Mouse (Mus musculus): ENCODE data around the gene Pak3. TPM values are rescaled to one million over a fixed set of nuclear protein-coding genes. Genes with fewer than 3 reads are reported as not detected.
A peak's percentile ranks its signal among the peaks of the same experiment; 100 is the strongest.

Gene Pak3
- total RNA-seq, 2 experiments from 2014 or later = 0.05 to 0.08 TPM

DNA sequence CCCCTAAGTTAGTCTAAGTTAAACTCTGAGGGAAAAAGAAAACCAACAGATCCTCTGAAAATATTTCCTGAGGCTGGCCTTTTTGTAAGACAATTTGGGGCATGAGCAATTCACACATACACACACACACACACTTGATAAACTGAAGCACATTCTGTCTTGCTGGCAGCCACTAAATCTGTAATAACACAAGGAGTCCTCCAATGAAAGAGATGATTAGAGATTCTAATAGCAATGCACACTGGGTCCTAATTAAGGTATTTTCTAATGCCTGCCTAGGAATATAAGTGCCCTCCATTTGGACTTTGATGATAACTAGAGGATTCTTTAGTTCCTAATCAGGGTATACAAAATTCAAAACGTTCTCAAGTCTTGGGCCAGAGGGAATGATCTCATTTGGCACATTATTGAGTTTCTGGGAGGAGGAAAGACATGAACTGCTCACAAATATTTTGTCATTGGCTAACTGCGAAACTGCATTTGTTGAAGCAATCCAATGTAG, 62.1 kb downstream of the Pak3 start:
- Histone ChIP-seq H3K4me3 (no peak overlapping the region), H3K27ac (no peak overlapping the region)
- no peak for DNase-seq
- TF ChIP-seq CTCF (IDR thresholded peaks at IDR 0.05) = no peak
- intact Hi-C loops (cut with DNase I) = no loop called here

DNA sequence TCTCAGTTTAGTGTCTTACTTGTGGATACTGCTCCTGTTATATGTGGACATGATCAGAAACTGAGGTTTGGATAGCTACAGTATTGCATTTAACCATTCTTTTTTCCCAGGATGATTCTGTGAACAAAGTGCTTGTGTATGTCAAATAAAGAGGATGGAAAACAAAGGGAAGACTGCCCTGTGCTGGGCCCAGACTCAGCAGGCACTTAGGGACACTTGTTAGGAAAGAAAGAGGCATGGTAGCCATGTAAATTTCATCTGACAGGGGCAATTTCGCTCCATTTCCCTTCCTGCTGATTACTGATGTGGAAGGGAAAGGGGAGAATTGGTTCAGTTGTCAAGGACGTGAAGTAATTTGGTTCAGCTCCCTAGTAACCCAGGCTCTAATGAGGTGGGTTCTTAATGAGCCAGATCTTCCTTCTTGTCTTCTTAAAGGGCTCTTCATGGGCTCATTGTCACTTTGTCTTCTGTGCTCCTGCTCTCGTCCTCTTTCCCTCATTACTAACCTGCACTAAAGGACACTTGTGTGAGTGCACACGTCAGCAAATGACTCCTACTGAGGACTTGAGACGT, 88.6 kb downstream of the Pak3 start:
- no peak for DNase-seq
- Histone ChIP-seq H3K27ac (no peak overlapping the region), H3K4me3 (no peak overlapping the region)
- intact Hi-C loops (cut with DNase I) = no loop called here
- no peak for TF ChIP-seq CTCF (IDR thresholded peaks at IDR 0.05)

DNA sequence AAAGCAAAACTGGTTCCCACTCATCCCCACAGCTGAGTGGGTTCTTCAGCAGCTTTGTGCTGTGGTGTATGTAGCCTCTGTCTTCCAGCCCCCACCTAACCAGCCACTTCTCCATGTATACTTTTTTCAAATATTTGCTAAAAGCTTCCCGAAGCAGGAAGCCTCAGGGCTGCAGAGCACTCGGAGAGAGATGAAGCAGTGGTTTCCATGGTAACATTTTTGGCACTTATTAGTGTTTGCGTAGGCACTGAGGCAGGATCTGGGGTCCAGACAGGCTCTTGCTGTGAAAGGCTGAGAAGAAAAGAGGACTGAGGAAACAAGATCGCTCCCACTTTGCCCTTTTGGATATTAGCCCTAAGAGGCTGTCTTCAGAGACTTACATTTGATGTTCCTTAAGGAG, 100.3 kb downstream of the Pak3 start:
- H3K4me3 ChIP-seq = no peak overlapping the region
- intact Hi-C loops (cut with DNase I) = no loop called here
- no peak for TF ChIP-seq CTCF (IDR thresholded peaks at IDR 0.05)
- H3K27ac ChIP-seq = no peak overlapping the region
- DNase-seq = no peak

DNA sequence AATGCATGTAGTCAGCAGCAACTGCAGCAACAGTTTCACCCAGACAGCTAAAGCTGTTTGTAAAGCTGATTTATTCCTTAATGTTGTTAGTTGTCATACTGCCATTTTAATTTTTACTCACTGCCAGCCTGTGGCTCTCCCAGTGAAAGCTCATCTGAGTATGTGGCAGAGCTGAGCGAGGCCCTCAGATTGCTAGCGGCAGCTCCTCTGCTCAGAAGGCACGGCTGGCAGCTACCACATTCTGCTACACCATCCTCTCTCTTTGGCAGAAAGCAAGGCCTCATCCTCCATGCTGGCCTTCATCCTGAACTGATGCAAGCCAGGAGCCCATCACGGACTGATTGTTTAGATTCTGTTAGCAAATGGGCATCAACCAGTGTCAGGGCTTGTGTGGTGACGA, 109.4 kb downstream of the Pak3 start:
- no peak for TF ChIP-seq CTCF (IDR thresholded peaks at IDR 0.05)
- no peak for DNase-seq
- Histone ChIP-seq H3K27ac (no peak overlapping the region), H3K4me3 (no peak overlapping the region)
- intact Hi-C loops (cut with DNase I) = no loop called here

DNA sequence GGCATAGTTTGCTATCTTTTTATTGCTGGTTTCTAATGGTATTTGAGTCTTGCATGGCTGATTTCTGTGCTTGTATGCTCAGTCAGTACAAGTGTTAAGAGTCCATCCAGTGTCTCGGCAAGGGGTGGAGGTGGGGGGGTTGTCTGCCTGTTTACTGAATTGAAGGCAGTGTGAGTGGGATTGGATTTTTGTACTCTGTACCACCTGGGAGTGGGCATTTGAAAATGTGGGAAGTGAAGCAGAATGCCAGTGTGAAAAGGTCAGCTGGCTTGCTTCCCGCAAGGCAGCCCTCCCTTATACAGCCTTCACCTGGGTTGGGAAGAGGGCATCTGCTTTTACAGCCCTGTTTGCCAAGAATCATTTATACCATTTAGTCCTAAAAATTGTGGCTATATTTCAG, 125.5 kb downstream of the Pak3 start:
- H3K27ac ChIP-seq = no peak overlapping the region
- intact Hi-C loops (cut with DNase I) = no loop called here
- no peak for DNase-seq
- H3K4me3 ChIP-seq = no peak overlapping the region
- TF ChIP-seq CTCF (IDR thresholded peaks at IDR 0.05) = no peak

DNA sequence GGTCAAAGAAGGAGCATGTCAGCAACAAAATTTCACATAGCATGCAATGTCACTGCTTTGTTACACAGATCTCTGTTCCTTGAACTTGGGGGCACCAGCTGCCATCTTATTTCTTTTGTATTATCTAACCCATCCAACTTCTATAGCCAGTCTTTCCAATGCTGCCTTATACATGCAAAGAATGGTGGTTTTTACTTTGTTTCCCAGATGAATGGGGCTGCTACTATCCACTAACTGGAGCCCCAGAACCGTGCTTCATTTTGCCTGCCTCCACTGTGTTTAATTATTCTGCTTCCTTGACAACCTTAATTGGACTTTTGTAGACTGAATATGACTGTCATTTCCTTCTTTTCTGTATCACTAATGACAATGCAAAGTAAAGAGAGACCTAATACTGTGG, 126.4 kb downstream of the Pak3 start:
- no peak for TF ChIP-seq CTCF (IDR thresholded peaks at IDR 0.05)
- no peak for DNase-seq
- H3K27ac ChIP-seq = no peak overlapping the region
- no peak overlapping the region for H3K4me3 ChIP-seq
- intact Hi-C loops (cut with DNase I) = no loop called here

DNA sequence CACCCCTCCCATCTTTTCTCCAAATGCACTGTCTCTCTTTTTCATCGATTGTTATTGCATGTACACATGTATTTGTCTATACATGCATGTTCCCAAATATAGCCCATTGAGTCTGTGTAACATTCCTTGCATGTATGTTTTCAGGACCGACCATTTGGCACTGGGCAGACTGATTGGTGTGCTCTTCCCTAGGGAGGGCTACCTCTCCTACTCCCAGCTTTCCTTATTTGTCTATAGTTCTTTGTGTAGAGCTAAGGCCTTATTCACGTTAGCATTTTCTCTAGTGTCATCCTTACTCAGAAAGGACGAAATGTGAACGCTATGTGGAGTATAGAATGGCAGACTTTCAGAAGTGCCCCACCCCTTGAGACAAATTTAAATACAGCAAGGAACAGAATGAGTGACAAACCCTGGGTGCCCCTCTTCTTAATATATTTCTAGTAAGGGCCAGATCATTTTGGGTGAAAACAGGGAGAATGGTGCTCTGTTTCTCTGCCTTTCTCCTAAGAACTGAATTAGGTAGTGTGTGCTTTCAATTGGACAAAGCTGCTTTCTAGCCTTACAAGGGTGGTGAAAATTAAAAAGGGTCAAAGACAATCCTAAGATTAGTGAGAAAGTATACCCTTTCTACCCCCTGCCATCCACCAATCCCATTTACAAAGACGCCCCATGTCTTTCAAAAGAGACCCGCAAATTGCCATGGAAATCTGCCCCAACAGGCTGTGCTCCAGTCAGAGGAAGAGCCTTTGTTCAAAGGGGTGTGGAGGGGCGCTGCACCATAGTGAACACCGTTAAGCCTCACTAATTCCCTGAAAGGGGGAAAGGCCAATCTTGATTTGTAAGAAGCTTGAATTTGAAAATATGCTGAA, 136.2 kb downstream of the Pak3 start:
- intact Hi-C loops (cut with DNase I) = no loop called here
- H3K27ac ChIP-seq = no peak overlapping the region
- H3K4me3 ChIP-seq = no peak overlapping the region
- TF ChIP-seq CTCF (IDR thresholded peaks at IDR 0.05) = no peak
- DNase-seq = no peak

DNA sequence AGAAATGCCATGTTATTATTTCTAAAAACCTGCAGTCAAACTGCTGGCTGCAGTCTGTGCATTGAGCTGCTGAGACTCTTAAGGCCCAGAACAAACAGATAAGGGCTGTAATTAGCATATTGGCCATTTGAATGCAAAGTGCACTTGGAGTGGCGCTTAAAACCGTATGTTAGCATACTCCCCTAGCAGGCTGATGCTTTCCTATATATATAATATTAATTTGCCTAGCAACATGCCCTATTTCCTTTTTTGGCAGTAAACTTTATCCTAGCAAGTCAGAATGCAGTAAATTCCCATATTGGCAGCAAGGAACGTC, 136.7 kb downstream of the Pak3 start:
- Histone ChIP-seq H3K27ac (no peak overlapping the region), H3K4me3 (no peak overlapping the region)
- intact Hi-C loops (cut with DNase I) = no loop called here
- DNase-seq = no peak
- no peak for TF ChIP-seq CTCF (IDR thresholded peaks at IDR 0.05)

DNA sequence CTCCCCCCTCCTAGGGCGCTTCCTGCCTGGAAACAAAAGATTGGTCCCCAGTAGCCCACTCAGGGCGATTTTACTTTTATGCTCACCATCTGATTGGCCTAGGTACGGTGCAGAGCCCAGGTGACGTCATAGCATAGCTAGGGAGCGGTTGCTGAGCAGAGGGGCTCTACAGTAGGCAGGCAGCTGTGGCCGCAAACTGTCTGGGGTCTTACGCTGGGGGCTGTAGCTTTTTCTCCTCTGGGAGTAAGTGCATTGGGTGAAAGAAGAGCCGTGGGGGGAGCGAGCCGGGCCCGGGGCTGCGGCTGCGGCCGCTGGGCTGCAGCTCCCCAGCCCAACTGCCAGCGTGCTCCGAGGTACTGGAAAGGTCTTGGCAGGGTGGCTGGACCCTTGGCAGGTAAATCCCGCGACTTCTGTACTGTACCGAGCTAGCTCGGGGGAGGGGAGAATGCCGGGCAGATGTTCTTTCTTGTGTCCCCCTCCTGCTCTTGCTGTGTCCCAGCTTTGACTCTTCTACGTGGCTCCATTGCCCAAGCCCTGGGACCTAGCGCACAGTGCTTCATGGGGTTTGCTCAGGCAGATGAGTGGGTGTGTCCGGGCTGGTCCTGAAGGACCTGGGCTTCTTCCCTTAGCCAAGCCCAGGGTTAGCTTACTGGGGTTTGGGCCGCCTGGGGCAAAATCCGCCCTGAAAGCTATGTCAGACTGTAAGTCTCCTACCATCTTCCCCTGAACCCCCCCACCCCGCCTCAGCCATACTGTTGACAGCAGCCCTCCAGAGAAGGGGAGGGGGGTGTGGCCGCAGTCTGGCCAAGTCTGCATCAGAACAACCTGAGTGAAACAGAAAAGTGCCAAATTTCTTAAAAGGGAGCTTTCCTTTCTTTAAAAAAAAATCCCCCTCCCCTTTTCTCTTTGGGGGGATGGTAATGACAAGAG, 146.1 kb downstream of the Pak3 start:
- no peak for TF ChIP-seq CTCF (IDR thresholded peaks at IDR 0.05)
- H3K4me3 ChIP-seq = peak overlapping the region; percentile 68
- DNase-seq = peak; percentile 21
- H3K27ac ChIP-seq = no peak overlapping the region
- intact Hi-C loops (cut with DNase I) = loop anchor here (2.0 to 10.0 kb wide), 2 partner anchors 202 to 570 kb away; partner anchors contain the start of gene Rtl9

DNA sequence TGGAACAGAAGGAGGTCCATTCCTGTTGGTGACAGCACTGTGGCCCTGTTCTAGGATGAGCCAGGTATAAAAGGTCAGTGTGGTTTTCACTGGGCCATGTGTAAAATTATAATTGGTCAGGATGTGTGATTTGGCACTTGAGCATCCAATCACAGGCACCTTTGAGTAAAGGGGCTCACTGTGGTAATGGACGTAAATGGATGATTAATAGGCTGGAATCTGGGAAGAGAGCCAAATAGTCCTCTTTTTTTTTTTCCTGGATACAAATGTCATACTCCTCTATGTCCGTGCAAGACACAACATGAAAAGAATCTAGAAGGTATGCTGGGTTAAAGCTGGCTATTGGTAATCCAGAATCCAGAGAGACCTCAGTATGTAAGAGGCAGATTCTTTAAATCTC, 147.4 kb downstream of the Pak3 start:
- intact Hi-C loops (cut with DNase I) = loop anchor here (2.0 to 10.0 kb wide), 2 partner anchors 203 to 571 kb away; partner anchors contain the start of gene Rtl9

DNA sequence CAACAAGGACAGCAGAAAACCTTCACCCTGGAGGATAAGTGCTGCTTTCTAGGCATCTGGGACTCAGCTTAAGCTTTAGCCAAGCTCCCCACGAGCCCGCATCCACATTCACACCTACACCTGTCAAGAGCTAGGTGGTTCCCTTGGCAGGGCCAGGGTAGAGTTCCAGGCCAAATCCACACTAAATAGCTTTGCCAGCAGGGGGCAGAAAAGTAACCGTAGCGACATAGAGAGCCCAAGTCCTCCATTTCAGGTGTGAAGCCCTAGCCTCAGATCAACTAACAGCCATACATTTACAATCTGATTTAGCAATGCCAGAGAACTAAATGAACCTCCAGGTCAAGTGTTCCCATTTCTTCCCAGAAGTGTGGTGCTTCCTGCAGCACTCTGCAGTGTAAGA, 148.6 kb downstream of the Pak3 start:
- no peak for TF ChIP-seq CTCF (IDR thresholded peaks at IDR 0.05)
- intact Hi-C loops (cut with DNase I) = loop anchor here (10.0 kb wide), 1 partner anchor 572 kb away; the partner anchor contains the start of gene Rtl9
- no peak overlapping the region for H3K27ac ChIP-seq
- no peak for DNase-seq
- no peak overlapping the region for H3K4me3 ChIP-seq

More for the DNA sequence above, 147.4 kb downstream of the Pak3 start:
- no peak for TF ChIP-seq CTCF (IDR thresholded peaks at IDR 0.05)
- DNase-seq = no peak
- H3K27ac ChIP-seq = no peak overlapping the region
- no peak overlapping the region for H3K4me3 ChIP-seq

DNA sequence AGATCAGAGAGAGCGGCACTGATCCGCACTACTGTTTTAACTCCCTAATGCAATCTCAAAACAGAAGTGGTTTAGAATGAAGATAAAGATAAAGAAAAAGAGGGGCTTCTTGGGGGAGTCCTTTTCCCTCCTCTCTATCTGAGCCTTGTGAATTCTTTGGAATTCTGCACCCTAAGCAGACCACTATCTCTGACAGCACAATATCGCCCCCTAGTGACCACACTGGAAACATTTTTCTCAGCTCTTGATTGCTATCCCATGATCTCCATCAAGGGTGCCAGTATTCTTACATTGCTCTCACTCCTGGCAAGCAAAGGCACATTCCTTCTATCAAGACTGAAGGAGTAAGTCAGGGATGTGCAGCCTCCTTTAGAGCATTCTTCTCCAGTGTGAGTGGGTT, 149.9 kb downstream of the Pak3 start:
- intact Hi-C loops (cut with DNase I) = loop anchor here (10.0 kb wide), 1 partner anchor 573 kb away; the partner anchor contains the start of gene Rtl9
- peak; percentile 66 for TF ChIP-seq CTCF (IDR thresholded peaks at IDR 0.05)
- Histone ChIP-seq H3K4me3 (no peak overlapping the region), H3K27ac (no peak overlapping the region)
- DNase-seq = peak; percentile 25
